Mouse (Mus musculus): ENCODE data around the gene Cep63. TPM values are rescaled to one million over a fixed set of nuclear protein-coding genes. Genes with fewer than 3 reads are reported as not detected.
A peak's percentile ranks its signal among the peaks of the same experiment; 100 is the strongest.

Gene Cep63
- total and polyA plus RNA-seq, 2 experiments from 2014 or later, result 5.2 to 45.3 TPM

GRCm38 (mm10) chr9:102546256-102547027, 79.9 kb downstream of the Cep63 start:
- TF ChIP-seq CTCF (IDR thresholded peaks at IDR 0.05; ENCODE audit: low read depth) (no peak), EP300 (IDR thresholded peaks at IDR 0.05; ENCODE audit: low read depth) (no peak)
- DNase-seq (ENCODE audit: low spot score) (no peak), ATAC-seq (ENCODE audit: insufficient read depth, low read depth) (no peak)
- H3K4me3 ChIP-seq (ENCODE audit: low read depth, low read length), result no peak overlapping the region
- H3K9me3 ChIP-seq (replicated peaks; ENCODE audit: control insufficient read depth, low read length), result no peaks in the 10 kb centered on the region
- no peak overlapping the region for H3K27ac ChIP-seq (ENCODE audit: low read depth)
- peaks cover 5% of the 10 kb centered on the region; the same call in 1 of the 2 replicates for H3K4me1 ChIP-seq (ENCODE audit: control insufficient read depth, insufficient read depth)
- no peak overlapping the region for H3K4me2 ChIP-seq (ENCODE audit: low read depth, low read length)
- WGBS, result 70% methylated on average over 20 of the region's 20 CpGs
- H3K27me3 ChIP-seq (ENCODE audit: control insufficient read depth, insufficient read depth, low read length), result peaks cover 19% of the 10 kb centered on the region; the same call in 1 of the 2 replicates
- H3K36me3 ChIP-seq (replicated peaks; ENCODE audit: control insufficient read depth, insufficient read depth, low read length), result no peaks in the 10 kb centered on the region
- no peak overlapping the region for H3K9ac ChIP-seq (replicated peaks; ENCODE audit: low read depth, low read length)

GRCm38 (mm10) chr9:102545406-102546255, 80.7 kb downstream of the Cep63 start:
- Histone ChIP-seq H3K9ac (replicated peaks; ENCODE audit: low read depth, low read length) (no peak overlapping the region), H3K4me1 (ENCODE audit: control insufficient read depth, insufficient read depth) (peaks cover 5% of the 10 kb centered on the region; the same call in 1 of the 2 replicates), H3K9me3 (replicated peaks; ENCODE audit: control insufficient read depth, low read length) (no peaks in the 10 kb centered on the region), H3K4me3 (ENCODE audit: low read depth, low read length) (no peak overlapping the region), H3K27ac (ENCODE audit: low read depth) (no peak overlapping the region), H3K27me3 (ENCODE audit: control insufficient read depth, insufficient read depth, low read length) (peaks cover 19% of the 10 kb centered on the region; the same call in 1 of the 2 replicates), H3K4me2 (ENCODE audit: low read depth, low read length) (no peak overlapping the region), H3K36me3 (replicated peaks; ENCODE audit: control insufficient read depth, insufficient read depth, low read length) (no peaks in the 10 kb centered on the region)
- ATAC-seq (ENCODE audit: insufficient read depth, low read depth) (no peak), DNase-seq (ENCODE audit: low spot score) (no peak)
- 39% methylated on average over 22 of the region's 22 CpGs for WGBS
- TF ChIP-seq EP300 (IDR thresholded peaks at IDR 0.05; ENCODE audit: low read depth) (no peak), CTCF (IDR thresholded peaks at IDR 0.05; ENCODE audit: low read depth) (no peak)

GRCm38 (mm10) chr9:102544773-102545366, 81.5 kb downstream of the Cep63 start:
- H3K4me2 ChIP-seq (ENCODE audit: low read depth, low read length), result peak overlapping the region; percentile 60

GRCm38 (mm10) chr9:102544116-102544772, 82.1 kb downstream of the Cep63 start:
- Histone ChIP-seq H3K4me1 (ENCODE audit: control insufficient read depth, insufficient read depth) (peaks cover 5% of the 10 kb centered on the region; the same call in 1 of the 2 replicates), H3K9ac (replicated peaks; ENCODE audit: low read depth, low read length) (no peak overlapping the region), H3K27me3 (ENCODE audit: control insufficient read depth, insufficient read depth, low read length) (peaks cover 20% of the 10 kb centered on the region; the same call in 1 of the 2 replicates), H3K9me3 (replicated peaks; ENCODE audit: control insufficient read depth, low read length) (no peaks in the 10 kb centered on the region), H3K27ac (ENCODE audit: low read depth) (no peak overlapping the region), H3K4me2 (ENCODE audit: low read depth, low read length) (peak overlapping the region; percentile 60), H3K36me3 (replicated peaks; ENCODE audit: control insufficient read depth, insufficient read depth, low read length) (no peaks in the 10 kb centered on the region), H3K4me3 (ENCODE audit: low read depth, low read length) (peak overlapping the region; percentile 33)
- WGBS, result 13% methylated on average over 11 of the region's 11 CpGs
- ATAC-seq (ENCODE audit: insufficient read depth, low read depth) (peak; percentile 34; the same call in 1 of the 2 replicates), DNase-seq (ENCODE audit: low spot score) (no peak)
- TF ChIP-seq EP300 (IDR thresholded peaks at IDR 0.05; ENCODE audit: low read depth) (no peak), CTCF (IDR thresholded peaks at IDR 0.05; ENCODE audit: low read depth) (no peak)

More at GRCm38 (mm10) chr9:102544773-102545366, 81.5 kb downstream of the Cep63 start:
- ATAC-seq (ENCODE audit: insufficient read depth, low read depth) (peak; percentile 56), DNase-seq (ENCODE audit: low spot score) (peak; percentile 51)
- Histone ChIP-seq H3K36me3 (replicated peaks; ENCODE audit: control insufficient read depth, insufficient read depth, low read length) (no peaks in the 10 kb centered on the region), H3K9me3 (replicated peaks; ENCODE audit: control insufficient read depth, low read length) (no peaks in the 10 kb centered on the region), H3K27me3 (ENCODE audit: control insufficient read depth, insufficient read depth, low read length) (peaks cover 19% of the 10 kb centered on the region; the same call in 1 of the 2 replicates), H3K4me3 (ENCODE audit: low read depth, low read length) (peak overlapping the region; percentile 33), H3K9ac (replicated peaks; ENCODE audit: low read depth, low read length) (no peak overlapping the region), H3K27ac (ENCODE audit: low read depth) (no peak overlapping the region), H3K4me1 (ENCODE audit: control insufficient read depth, insufficient read depth) (peaks cover 5% of the 10 kb centered on the region; the same call in 1 of the 2 replicates)
- TF ChIP-seq EP300 (IDR thresholded peaks at IDR 0.05; ENCODE audit: low read depth), result no peak
- TF ChIP-seq CTCF (IDR thresholded peaks at IDR 0.05; ENCODE audit: low read depth), result peak; percentile 79
- WGBS, result 1% methylated on average over 26 of the region's 26 CpGs

- Histone ChIP-seq H3K9me3 (replicated peaks; ENCODE audit: control insufficient read depth, low read length) (no peaks in the 10 kb centered on the region), H3K27me3 (ENCODE audit: control insufficient read depth, insufficient read depth, low read length) (peaks cover 21% of the 10 kb centered on the region; the same call in 1 of the 2 replicates), H3K36me3 (replicated peaks; ENCODE audit: control insufficient read depth, insufficient read depth, low read length) (no peaks in the 10 kb centered on the region), H3K4me1 (ENCODE audit: control insufficient read depth, insufficient read depth) (peaks cover 5% of the 10 kb centered on the region; the same call in 1 of the 2 replicates), H3K4me3 (ENCODE audit: low read depth, low read length) (no peak overlapping the region), H3K4me2 (ENCODE audit: low read depth, low read length) (no peak overlapping the region), H3K9ac (replicated peaks; ENCODE audit: low read depth, low read length) (no peak overlapping the region), H3K27ac (ENCODE audit: low read depth) (no peak overlapping the region)
- no peak for TF ChIP-seq CTCF (IDR thresholded peaks at IDR 0.05; ENCODE audit: low read depth)
- TF ChIP-seq EP300 (IDR thresholded peaks at IDR 0.05; ENCODE audit: low read depth), result no peak
- no peak for ATAC-seq (ENCODE audit: insufficient read depth, low read depth)
- no peak for DNase-seq (ENCODE audit: low spot score)
- WGBS, result 72% methylated on average over 2 of the region's 2 CpGs
These were observed 82.6 kb downstream of the Cep63 start for GRCm38 (mm10) chr9:102543761-102544115.
